Mouse (Mus musculus) testis, adult 2 months (tissue): ENCODE results near the gene Zkscan14.

ENCODE experiments used
- CTCF ChIP-seq: fragments of 200-500 bp; IDR thresholded peaks from 2 replicates; pipeline ENCODE4 v1.5.1; 2012; ENCODE audit warnings: low read depth, mild to moderate bottlenecking, inconsistent platforms, low read length, moderate library complexity; ENCODE audit not compliant: control insufficient read depth, insufficient read depth, insufficient replicate concordance
- POLR2A ChIP-seq: fragments of 200-500 bp; IDR thresholded peaks from 2 replicates; pipeline ENCODE4 v1.6.1; 2012; ENCODE audit warnings: low read depth, mild to moderate bottlenecking, inconsistent platforms, low read length, moderate library complexity; ENCODE audit not compliant: control insufficient read depth

- no peak for TF ChIP-seq CTCF
- no peak for TF ChIP-seq POLR2A
These were observed 21.2 kb upstream of the Zkscan14 start for GRCm38 (mm10) chr5:145222840-145223239.
